Mouse (Mus musculus): Measurements from ENCODE around the gene Phc2.

Phc2 gene

GRCm38 (mm10) chr4:128787023-128787939 is 132.8 kb downstream of the Phc2 start:
- DNase-seq: no peak

- no peak for DNase-seq
Measured at GRCm38 (mm10) chr4:128788108-128788507, 133.6 kb downstream of the Phc2 start.

- peak; percentile 74 for DNase-seq
Measured at GRCm38 (mm10) chr4:128789646-128790045, 135.1 kb downstream of the Phc2 start.

GRCm38 (mm10) chr4:128793710-128794109 is 139.2 kb downstream of the Phc2 start:
- DNase-seq: peak; percentile 53

- no peak for DNase-seq
Measured at GRCm38 (mm10) chr4:128794198-128794597, 139.7 kb downstream of the Phc2 start.

GRCm38 (mm10) chr4:128795596-128795995 is 141.1 kb downstream of the Phc2 start:
- peak; percentile 34 for DNase-seq

GRCm38 (mm10) chr4:128796788-128797187 is 142.3 kb downstream of the Phc2 start:
- no peak for DNase-seq

- peak; percentile 74 for DNase-seq
Measured at GRCm38 (mm10) chr4:128801675-128802465, 147.4 kb downstream of the Phc2 start.

All from lung, postnatal 36 days (tissue).